Mouse (Mus musculus) 3T3-L1 (cell line): ENCODE results near the gene Dlg2.

ENCODE experiments used
- DNase-seq: peaks from one replicate; pipeline ENCODE4 v3.0.0-alpha.2; 2015; ENCODE audit warnings: low read depth, low spot score

Dlg2 gene

DNA sequence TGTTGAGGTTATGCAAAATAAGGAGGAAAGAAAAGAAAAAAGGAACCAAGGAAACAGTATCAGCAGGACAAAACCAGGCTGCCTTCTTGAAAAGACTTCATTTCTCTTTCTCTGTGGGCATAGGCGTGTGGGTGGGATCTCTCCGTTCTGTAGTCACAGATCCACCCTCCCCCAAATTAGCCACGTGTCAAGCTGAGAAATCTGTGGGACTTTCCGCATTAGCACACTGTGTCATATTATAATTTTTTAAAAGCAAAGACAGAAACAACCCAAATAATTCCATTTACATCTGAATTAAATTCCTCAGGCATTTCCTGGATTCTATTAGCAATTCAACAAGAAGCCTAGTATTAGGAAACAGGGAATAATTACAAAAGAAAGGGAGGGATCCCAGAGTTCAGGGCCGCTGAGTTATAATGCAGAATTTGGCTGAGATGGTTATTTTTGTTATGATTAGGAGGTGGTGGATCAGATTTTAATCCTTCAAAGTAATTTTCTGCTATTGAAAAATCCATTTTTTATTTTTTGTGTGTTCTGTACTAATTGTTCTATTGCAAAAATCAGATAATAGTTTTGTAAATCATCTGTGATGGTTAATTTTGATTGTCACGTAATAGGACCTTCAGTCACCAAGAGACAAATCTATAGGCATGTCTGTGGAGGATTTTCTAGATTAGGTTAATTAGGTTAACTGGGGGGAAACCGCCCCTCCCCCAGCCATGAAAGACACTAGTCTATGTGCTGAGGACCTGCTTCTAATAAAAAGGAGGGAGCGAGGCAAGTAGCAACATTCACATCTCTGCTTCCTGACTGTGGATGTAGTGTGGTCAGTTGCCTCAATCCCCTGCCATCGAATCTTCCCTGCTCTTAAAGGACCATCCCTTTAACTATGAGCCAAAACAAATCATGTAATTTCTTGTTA lies 63.3 kb downstream of the Dlg2 start:
- DNase-seq: no peak

DNA sequence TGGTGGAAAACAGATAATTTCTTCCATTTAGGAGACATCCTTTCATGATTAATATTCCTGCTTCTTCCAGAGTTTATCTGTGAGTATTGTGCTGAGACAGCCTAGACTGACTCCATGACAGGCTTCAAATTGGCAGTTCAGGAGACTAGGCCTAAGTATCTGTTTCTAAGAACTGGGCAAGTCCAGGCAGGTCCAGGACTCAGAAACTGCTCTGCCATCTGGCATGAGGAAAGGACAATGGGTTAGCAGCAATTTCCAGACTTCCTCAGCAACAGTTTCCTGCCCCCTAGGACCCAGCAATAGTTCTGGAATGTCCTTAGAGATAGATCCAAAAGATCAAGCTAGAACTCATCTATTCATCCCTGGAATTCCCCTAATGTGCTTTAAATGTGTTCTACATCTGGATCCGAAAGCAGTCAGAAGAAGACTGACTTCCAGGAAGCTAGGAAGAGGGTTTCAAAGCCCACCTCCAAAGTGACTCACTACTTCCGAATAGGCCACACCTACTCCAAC lies 64.4 kb downstream of the Dlg2 start:
- DNase-seq: peak; percentile 2

DNA sequence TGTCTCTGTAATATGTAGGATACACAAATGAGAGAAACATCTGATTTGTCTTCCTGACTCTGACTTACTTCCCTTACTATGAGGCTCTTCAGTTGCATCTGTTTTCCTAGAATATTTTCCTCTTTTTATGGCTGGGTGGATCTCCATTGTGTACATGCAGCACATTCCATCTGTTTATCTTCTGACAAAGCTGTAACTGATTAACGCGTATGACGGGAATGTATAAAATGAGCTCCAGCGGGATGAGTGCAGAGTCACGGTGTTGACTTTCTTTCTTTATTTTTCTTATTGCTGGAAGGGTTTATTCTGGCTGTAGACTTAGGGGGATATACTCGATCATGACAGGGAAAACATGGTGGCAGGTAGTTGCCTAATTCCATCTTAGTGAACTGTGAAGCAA lies 76.9 kb downstream of the Dlg2 start:
- DNase-seq: no peak

DNA sequence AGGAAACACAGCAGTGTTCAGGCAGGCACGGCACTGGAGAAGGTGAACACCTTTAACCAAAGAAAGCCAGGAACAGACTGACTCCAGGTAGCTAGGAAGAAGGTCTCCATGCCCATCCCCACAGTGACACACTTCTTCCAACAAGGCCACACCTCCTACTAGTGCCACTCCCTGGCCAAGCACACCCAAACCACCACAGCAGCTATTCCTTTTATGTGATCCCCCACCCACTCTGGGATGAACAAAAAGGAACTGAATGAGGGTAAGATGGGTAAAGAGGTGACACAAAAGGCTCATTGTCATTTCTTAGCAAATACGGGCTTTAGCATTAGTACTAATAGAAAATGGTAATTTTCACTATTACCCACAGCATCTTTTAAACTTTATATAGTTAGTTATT lies 77.9 kb downstream of the Dlg2 start:
- DNase-seq: no peak

DNA sequence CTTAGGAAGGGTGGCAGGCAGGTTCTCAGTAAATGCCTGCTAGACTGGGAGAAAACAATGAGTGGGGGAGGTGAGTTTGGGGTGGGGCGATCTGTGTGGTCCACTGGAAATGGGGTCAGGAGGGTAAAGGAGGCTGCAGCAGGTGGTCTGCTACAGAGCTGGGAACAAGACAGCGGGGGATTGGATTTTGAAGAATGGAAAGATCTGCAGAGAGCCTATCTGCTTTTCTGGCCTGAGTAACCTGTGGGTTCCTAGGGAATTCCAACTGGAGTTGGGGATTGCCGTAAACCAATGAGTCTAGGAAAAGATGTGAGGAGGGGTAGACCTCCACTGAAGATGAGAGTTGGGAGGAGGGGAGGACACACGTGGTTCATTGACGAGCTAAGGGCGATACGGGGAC lies 92.7 kb downstream of the Dlg2 start:
- no peak for DNase-seq

DNA sequence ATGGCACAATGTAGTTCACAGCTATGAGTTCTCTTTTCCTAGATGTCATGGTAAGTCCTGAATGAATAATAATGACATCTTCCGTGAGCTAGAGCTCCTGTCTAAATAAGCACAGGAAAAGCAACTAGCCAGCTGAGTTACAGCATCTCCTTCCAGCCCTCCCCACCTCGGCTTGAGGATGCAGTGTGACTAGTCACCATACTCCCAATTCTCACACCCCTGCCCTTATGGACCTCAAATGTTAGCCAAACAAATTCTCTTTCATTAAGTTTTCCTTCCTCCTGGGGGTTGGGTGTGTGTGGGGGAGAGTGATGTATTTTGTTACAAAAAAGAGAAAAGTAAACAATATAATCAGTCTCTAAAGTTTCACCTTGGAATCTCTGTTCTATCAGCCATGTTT lies 111.3 kb downstream of the Dlg2 start:
- no peak for DNase-seq

DNA sequence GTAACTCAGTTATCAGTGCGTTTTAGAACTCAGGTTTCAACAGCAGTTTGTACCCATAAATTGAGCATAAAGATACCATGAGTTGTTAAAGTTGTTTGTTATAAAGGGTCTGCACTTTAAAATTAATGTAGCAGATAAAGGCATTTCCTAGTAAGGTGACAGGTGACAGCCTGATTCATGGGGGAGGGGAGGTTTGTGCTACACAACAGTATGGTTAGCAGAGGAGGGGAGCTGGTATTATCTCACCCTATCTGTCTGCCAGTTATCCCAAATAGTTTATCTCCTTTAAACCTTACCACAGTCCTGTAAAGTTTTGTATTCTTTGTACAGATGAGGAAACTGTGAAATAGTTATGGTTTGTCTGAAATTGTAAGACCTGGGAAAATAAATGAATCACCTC lies 111.8 kb downstream of the Dlg2 start:
- no peak for DNase-seq

DNA sequence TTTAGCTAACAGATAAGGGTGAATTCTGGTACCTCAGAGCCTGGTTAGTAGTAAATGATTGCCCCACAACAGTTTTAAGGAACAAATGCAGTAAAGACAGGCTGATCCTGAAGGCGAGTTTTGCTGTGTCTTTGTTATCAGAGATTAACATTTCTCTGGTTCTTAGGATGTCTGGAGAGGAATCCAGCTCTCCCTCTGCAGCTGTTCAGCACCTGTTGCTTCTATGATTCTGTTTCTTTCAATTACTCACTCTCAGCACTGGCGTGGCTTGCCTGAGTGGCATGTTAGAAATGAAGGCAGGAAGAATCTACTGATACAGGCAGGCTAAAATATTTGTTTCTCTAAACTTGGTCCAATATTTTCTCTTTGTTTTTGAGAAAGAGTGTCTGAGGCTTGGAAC lies 133.3 kb downstream of the Dlg2 start:
- no peak for DNase-seq

DNA sequence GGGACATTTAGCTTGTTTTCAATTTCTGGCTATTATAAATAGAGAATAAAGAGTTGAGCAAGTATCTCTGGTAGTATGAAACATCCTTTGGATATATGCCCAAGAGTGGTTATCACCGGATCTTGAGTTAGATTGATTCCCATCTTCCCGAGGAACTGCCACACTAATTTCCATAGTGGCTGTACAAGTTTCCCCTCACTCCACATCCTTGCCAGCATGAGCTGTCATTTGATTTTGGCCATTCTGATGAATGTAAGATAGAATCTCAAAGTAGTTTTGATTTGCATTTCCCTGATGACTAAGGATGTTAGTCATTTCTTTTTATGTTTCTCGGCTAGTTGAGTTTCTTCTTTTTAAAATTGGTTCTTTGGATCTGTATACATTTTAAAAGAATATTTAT lies 154.1 kb downstream of the Dlg2 start:
- no peak for DNase-seq

DNA sequence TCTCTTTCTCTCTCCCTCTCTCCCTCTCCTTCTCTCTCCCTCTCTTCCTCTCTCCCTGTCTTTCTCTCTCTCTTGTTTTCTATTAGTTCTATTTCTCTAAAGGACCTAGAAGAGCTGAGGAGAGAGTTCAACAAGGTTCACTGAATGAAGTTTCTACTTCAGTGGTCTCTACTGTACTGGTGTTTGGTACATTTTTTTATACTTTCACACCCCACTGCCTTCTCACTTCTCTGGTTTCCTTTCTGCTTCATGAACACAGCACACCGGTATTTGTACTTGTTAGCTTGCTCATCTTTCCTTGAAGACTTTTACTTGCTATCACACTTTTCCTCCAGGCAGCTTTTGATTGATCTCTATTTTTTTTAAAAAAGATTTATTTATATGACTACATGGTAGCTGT lies 173.0 kb downstream of the Dlg2 start:
- no peak for DNase-seq

DNA sequence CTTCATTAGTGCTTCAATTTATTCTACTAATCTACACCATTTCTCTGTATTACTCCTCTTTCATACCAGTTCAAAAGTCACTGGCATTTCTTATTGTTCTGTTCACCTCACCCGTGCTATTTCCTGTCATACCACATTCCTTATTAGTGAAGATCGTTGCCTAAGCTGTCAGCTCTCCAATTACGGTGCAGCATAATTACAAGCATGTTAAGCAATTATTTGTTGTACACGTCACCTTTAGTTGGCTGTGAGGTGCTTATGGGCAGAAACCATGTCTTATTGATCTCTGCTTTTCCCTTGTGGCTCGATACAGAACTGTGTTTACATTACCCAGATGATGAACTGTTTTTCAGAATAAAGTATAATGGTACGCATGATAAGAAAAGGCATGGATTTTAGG lies 174.7 kb downstream of the Dlg2 start:
- DNase-seq: no peak

DNA sequence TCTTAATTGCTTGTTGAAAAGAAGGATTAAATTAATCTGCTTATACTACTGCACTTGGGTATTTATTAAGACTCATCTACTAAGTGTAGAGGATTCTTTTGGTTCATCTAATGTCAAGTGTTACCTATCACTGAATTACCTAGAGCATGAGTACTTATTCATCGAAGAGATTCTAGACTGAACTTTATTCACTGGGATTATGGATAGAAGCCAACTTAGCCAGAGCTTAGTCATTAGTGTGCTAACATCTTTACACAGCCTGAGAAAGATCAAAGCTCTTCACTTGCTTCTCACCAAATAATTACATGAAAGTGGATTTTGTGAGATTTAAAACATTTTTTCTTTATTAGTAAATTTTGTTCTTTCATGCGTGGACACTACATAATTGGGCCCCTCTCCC lies 175.1 kb downstream of the Dlg2 start:
- no peak for DNase-seq

DNA sequence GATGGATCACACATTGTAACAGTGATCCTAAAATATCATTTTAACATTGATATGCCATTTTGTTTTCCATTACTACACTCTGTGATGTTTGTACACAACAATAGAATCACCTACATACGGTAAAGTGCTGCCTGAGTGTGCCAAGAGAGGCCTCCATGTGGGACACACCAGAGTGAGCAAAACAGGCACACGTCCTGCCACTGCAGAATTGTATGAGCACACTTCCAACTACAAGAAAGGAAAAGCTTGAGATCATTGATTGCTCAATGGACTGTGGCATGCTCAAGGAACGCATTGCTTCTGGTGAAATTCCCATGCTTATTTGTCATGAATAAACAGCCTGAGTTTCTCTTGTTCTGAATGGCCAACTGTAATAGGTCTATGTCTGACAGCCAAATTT lies 182.1 kb downstream of the Dlg2 start:
- no peak for DNase-seq

DNA sequence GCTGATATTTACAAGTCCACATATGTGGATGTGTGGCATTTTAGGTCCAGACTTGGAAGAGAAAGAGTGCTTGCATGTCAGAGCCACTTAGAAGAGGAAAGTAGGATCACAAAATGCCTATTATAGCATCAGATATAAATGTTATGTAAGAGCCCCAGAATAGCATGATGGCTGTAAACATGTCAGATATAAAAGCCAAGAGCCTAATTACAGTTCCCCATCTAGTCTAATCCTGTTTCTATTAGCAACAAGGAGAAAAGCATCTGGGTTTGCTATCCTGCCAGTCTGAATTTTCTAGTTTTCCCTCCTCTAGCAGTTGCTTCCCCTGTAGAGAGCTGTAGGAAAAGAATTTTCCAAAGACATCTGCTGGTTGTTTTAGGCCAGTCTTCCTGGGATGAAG lies 217.6 kb downstream of the Dlg2 start:
- no peak for DNase-seq

DNA sequence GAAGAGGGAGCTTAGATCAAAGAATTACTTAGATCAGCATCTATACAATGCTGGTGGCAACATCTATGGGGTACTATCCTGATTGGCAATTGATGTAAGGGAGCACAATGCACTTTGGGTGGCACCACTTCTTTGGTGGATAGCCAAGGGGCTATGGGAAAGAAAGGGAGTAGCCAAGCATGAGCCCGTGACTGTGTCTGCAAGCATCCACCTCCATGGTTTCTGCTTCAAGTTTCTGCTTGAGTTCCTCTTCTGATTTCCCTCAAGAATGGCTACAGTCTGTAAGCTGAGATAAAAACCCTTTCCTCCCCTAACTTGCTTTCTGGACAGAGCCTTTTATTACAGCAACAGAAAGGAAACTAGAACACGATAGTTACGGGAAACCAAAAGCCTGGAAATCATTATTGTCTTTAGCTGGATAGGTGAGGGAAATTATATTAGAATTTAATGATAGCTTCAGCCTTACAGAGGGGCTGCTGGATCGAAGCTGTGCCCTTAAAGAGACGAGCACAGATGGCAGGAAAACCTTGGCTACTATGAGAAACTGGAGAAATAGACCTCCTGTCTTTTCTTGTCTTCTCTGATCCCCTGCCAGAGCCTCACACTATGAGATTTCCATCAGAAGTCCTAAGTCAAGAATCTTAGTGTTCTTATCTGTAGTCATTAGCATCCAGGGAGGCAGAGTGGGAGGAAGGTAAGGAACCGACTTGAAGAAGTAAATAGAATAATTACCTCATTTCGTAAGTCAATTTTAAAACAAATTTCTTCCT lies 219.9 kb downstream of the Dlg2 start:
- DNase-seq: no peak

DNA sequence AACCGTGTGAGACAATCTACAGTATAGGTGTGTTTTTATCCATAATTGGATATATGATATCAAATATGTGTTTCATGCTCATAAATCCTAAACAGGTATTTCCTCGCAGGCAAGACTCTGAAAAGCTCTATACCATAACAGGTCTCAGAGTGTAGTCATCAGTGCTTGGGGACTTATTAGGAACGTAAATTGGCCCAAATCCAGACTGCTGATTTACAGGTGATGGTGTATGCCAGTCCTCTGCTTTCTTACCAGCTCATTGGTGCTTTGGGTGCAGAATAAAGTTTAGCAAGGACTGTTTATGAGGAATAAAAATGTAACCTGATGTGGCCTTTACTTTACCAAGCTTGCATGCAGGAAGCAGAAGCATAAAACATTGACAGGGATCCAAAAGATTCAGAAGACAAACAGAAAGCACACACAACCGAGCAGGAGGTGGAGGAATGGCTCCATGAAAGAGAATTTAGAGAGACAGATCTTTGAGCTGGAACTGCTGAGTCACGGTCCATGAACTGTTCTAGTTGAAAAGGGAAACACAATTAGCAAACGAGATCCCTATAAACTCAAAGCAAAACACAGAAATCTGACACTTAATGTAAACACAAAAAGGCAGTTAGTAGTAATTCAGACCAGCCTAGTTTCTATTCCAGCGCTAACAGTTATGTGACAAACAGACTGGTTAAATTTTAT lies 226.8 kb downstream of the Dlg2 start:
- DNase-seq: no peak

DNA sequence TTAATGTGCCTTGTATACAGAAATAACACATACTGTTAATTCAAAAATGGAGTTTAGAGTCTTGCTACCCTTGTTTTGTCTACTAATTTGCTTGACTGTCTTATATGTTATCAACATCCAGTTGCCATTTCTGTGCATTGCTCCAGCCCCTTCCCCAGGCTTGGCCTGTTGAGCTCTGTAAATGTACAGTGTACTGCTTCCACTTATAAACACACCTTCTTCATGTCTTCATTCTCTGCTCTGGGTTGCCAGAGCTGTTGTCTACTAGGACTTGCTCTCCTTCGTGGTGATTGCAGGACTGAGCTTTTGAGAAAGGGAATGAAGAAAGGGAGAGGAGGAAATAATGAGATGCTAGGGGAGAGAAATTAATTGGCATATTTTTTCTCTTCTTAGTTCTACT lies 227.5 kb downstream of the Dlg2 start:
- DNase-seq: no peak

DNA sequence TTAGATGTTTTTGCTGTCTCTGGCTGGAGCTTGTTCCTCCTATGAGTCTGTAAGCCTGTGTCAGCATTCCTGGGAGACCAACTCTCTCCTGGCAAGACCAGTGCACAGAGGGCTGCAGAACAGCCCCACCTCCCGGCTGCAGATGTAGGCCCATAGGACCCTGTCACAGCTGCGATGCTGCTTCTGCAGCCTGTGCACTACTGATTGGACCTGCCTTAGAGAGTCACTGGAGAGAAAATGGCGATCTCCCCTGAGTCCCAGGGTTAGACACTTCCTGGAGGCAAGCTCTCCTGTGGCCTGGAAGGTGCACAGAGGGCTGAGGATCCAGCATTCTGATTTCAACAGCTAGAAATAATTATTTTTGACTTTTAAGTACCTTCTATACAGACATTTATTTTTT lies 257.6 kb downstream of the Dlg2 start:
- no peak for DNase-seq

DNA sequence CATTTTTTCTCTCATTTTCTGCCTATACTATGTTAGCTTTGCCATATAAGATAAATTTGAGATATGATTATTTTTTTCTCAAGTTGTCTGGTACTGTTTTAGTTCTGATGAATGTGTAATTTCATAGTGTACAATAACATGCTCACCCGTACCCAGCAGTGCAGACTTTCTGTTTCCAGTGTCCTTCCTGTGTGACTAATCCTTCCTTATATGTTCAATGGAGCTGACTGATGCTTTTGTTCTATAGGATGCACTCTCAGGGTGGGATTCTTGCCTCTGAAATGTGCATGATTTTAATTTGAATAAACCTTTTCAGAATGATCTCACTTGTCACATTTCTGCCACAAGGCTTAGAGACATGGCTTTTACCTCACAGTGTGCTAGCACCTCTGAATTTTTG lies 259.9 kb downstream of the Dlg2 start:
- no peak for DNase-seq

DNA sequence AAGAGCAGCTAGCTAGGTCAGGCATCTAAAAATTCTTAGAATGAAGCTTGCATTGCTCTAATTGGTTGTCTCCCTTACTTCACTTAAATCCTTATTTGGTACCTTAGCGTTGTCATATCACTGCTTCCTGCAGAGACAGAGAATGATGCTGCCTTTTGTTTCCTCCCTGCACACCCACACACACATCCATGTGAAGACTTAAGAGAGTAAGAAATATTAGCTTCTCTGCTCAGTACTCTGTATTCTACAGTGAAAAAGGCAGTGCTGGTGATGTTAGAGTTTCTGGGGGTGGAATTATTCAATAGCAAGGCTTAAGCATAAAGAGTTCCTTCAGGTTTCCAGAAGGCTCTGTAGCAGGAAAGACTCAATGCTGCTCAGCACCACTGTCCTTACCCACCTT lies 272.2 kb downstream of the Dlg2 start:
- no peak for DNase-seq

DNA sequence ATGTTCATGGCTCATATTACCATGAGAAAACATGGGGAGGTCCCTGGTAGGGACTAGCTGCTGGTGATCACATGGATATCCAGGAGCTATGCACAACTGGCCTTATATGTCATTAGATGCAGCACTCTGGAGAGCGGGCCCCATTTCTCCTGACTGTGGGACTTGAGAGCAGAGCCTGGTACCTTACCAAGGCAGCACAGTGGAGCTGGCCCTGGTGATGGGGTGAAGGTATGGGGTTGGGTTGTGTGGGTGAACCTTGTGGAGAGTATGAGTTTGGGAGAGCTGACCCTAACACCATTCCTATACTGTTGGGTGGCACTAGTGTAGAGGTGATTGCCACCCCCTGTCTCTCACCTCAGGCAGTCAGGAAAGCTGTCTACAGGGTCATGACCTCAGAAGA lies 311.5 kb downstream of the Dlg2 start:
- no peak for DNase-seq

DNA sequence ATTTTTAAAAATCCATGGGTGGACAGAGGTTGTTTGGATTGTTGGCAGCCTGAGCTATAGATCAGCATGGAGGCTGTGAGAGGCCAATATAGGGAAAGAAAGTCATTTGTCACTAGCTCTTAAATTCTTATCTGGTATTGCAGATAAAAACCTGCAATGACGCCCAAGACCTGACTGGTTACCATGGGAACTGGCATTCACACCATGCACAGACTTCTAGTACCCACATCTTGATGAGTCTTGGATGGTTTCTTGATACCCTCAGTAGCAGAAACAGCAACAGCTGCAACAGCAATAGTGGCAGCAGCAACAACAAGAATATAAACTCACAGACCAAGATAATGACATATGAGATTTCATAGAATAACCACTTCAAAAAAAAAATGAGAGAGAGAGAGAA lies 315.1 kb downstream of the Dlg2 start:
- DNase-seq: no peak
